13 mouse cellular contexts compared by ENCODE assay signal in the genomic region with DNA sequence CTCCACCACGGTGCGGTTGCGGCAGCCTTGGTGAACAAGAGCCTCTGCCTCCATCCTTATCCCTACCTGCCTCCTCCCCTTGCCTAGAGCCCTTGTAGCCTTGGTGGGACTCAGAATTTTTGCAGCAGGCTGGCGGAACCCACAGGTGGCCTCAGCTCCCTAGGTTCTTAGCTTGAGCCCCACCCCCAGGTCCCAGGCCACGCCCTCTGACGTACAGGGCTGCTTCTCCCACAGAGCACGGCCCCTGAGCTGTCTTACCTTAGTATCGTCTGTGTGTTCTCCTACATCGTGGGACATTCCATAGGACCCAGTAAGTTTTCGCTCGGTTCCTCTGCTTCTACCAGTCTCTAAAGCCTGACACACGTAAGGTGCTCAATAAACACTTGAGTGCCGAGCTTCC. TPM values are rescaled to one million over a fixed set of nuclear protein-coding genes. Genes with fewer than 3 reads are reported as not detected.
DNase-seq lines count a peak whose midpoint lies in the region; ATAC-seq and TF ChIP-seq lines count a peak whose summit lies in the region.
"Had no signal": no experiment of that assay in that cellular context is flagged by ENCODE, and none has a peak within 500 bp of the region (broad histone marks: within the 10 kb centered on the region; RNA-seq: fewer than 3 reads in every experiment).

No protein-coding gene starts in this region.

- peak; percentile 12 for DNase-seq in thymus, postnatal 0 days (ENCODE audit: low spot score)
- DNase-seq in thymus, postnatal 10 days (ENCODE audit: low spot score in 2 of 2), result no peak
- DNase-seq in intestine, embryonic 14.5 days (ENCODE audit: low spot score), result peak; percentile 66
- peak; percentile 38 for DNase-seq in liver, postnatal 0 days
- DNase-seq in gastrocnemius, postnatal 4 days (ENCODE audit: low spot score in 2 of 2), result no peak
- no peak for DNase-seq in urinary bladder, postnatal 14 days (ENCODE audit: low spot score)
- DNase-seq: adrenal gland, postnatal 10 days; cerebellum, adult 18-20 months; gastrocnemius, postnatal 10 days had no signal

- TF ChIP-seq CTCF in liver, postnatal 0 days (IDR thresholded peaks at IDR 0.05; ENCODE audit: low read depth), result no peak

- no peaks in the 10 kb centered on the region for H3K27me3 ChIP-seq in intestine, embryonic 14.5 days (replicated peaks; ENCODE audit: control insufficient read depth, insufficient read depth, low read length)
- no peaks in the 10 kb centered on the region for H3K27me3 ChIP-seq in liver, postnatal 0 days (ENCODE audit: insufficient read depth, low read length)

- H3K9me3 ChIP-seq in intestine, embryonic 14.5 days (ENCODE audit: control insufficient read depth, low read length), result 0 out of 2 replicates have a peak, but pooled peaks cover 3% of the 10 kb centered on the region
- peaks cover 2% of the 10 kb centered on the region; the same call in 1 of the 2 replicates for H3K9me3 ChIP-seq in liver, postnatal 0 days (ENCODE audit: low read length)

- H3K9ac ChIP-seq in intestine, embryonic 14.5 days (ENCODE audit: low read length), result no peak overlapping the region
- H3K9ac ChIP-seq in liver, postnatal 0 days (replicated peaks), result no peak overlapping the region

- TF ChIP-seq EP300 in liver, postnatal 0 days (IDR thresholded peaks at IDR 0.05; ENCODE audit: low read depth), result no peak

- H3K36me3 ChIP-seq in intestine, embryonic 14.5 days (ENCODE audit: control insufficient read depth, insufficient read depth, low read length), result no peaks in the 10 kb centered on the region
- no peaks in the 10 kb centered on the region for H3K36me3 ChIP-seq in liver, postnatal 0 days (replicated peaks; ENCODE audit: insufficient read depth, low read length)

- 36% methylated on average over 13 of the region's 13 CpGs for WGBS in intestine, embryonic 14.5 days
- 47% methylated on average over 13 of the region's 13 CpGs for WGBS in liver, postnatal 0 days (ENCODE audit: insufficient replicate concordance)

- no peaks in the 10 kb centered on the region for H3K4me1 ChIP-seq in intestine, embryonic 14.5 days (replicated peaks; ENCODE audit: control insufficient read depth, insufficient read depth, low read length)
- no peaks in the 10 kb centered on the region for H3K4me1 ChIP-seq in liver, postnatal 0 days (ENCODE audit: insufficient read depth)

- H3K27ac ChIP-seq in intestine, embryonic 14.5 days (ENCODE audit: low read depth), result no peak overlapping the region
- no peak overlapping the region for H3K27ac ChIP-seq in liver, postnatal 0 days (ENCODE audit: low read depth)

- H3K4me2 ChIP-seq in intestine, embryonic 14.5 days (ENCODE audit: low read length), result no peak overlapping the region
- H3K4me2 ChIP-seq in liver, postnatal 0 days (ENCODE audit: low read depth, low read length), result no peak overlapping the region

- no peak overlapping the region for H3K4me3 ChIP-seq in intestine, embryonic 14.5 days (ENCODE audit: low read depth, low read length)
- H3K4me3 ChIP-seq in liver, postnatal 0 days (ENCODE audit: low read depth, low read length), result no peak overlapping the region

- peak; percentile 72 for ATAC-seq in intestine, embryonic 14.5 days (replicated peaks; ENCODE audit: low FRiP score, low TSS enrichment, low read depth)
- ATAC-seq in liver, postnatal 0 days, result no peak
- ATAC-seq in cerebellum, adult (ENCODE audit: insufficient number of reproducible peaks, low FRiP score, low TSS enrichment), result no peak

RNA-seq across cellular contexts. Expression of a gene that starts 16.1 kb away (rescaled TPM):
- polyA plus RNA-seq in thymus, postnatal 0 days (2015; fragmentation: Nextera tagmentation; extraction: Ambion mirVana), result not detected in 2 replicates
- polyA plus RNA-seq in intestine, embryonic 14.5 days (2014; fragmentation: Nextera tagmentation; extraction: Ambion mirVana), result not detected in 2 replicates
- not detected in 2 replicates for polyA plus RNA-seq in liver, postnatal 0 days (2015; fragmentation: Nextera tagmentation; extraction: Ambion mirVana)
- total RNA-seq in gastrocnemius, postnatal 4 days (2021), result not detected
- total RNA-seq: adrenal gland, postnatal 10 days; gastrocnemius, postnatal 10 days; liver, adult 2 months had no signal
- polyA plus RNA-seq: hindbrain, embryonic 11.5 days; liver, adult 2 months had no signal

RNA-seq across cellular contexts. Expression of a gene that starts 36.3 kb away (rescaled TPM):
- 0.30 and 0.93 TPM in 2 replicates for polyA plus RNA-seq in thymus, postnatal 0 days (2015; fragmentation: Nextera tagmentation; extraction: Ambion mirVana)
- not detected in 2 replicates for polyA plus RNA-seq in intestine, embryonic 14.5 days (2014; fragmentation: Nextera tagmentation; extraction: Ambion mirVana)
- not detected in 2 replicates for polyA plus RNA-seq in liver, postnatal 0 days (2015; fragmentation: Nextera tagmentation; extraction: Ambion mirVana)
- total RNA-seq in gastrocnemius, postnatal 4 days (2021), result under 1 TPM in 1 of 2 experiments, not detected in 1; 0.27 TPM
- total RNA-seq: gastrocnemius, postnatal 10 days; liver, adult 2 months had no signal
- polyA plus RNA-seq: hindbrain, embryonic 11.5 days; large intestine, adult 2 months; liver, adult 2 months had no signal

RNA-seq across cellular contexts. Expression of a gene that starts 45.8 kb away (rescaled TPM):
- polyA plus RNA-seq in thymus, postnatal 0 days (2015; fragmentation: Nextera tagmentation; extraction: Ambion mirVana), result 0.17 and 0.22 TPM in 2 replicates
- 1.3 and 1.9 TPM in 2 replicates for polyA plus RNA-seq in intestine, embryonic 14.5 days (2014; fragmentation: Nextera tagmentation; extraction: Ambion mirVana)
- polyA plus RNA-seq in liver, postnatal 0 days (2015; fragmentation: Nextera tagmentation; extraction: Ambion mirVana), result 0.16 and 0.22 TPM in 2 replicates
- total RNA-seq in gastrocnemius, postnatal 4 days (2021), result 1 to 10 TPM; 4.1 to 5.3 TPM

Comparison
In these comparisons a context has a peak if more than half of its experiments do, and no peak if none do; other contexts are left out.
1. DNase-seq: peak in thymus, postnatal 0 days (single experiment), intestine, embryonic 14.5 days (single experiment) and liver, postnatal 0 days (single experiment); none in thymus, postnatal 10 days (0 of 2), gastrocnemius, postnatal 4 days (0 of 2) and urinary bladder, postnatal 14 days (single experiment).